Mouse (Mus musculus): ENCODE results near the gene Hmgb2. TPM values are rescaled to one million over a fixed set of nuclear protein-coding genes. Genes with fewer than 3 reads are reported as not detected.
"Not testable (repeated sequence)": the region's sequence is repeated elsewhere in the genome, so short reads cannot be mapped to it uniquely, and the experiment has no call there.

The Hmgb2 gene
- total RNA-seq, 2 experiments from 2014 or later = 15.0 to 24.7 TPM

GRCm38 (mm10) chr8:57510791-57511315, 854 bp upstream of the Hmgb2 start:
- DNase-seq = no peak

- peak; percentile 43 to 68 for DNase-seq
Observed at GRCm38 (mm10) chr8:57512141-57513056, 692 bp downstream of the Hmgb2 start.

- not testable (repeated sequence) for DNase-seq
Observed at GRCm38 (mm10) chr8:57513178-57513661, 1.5 kb downstream of the Hmgb2 start.

- not testable (repeated sequence) for DNase-seq
Observed at GRCm38 (mm10) chr8:57516685-57517084, 5.0 kb downstream of the Hmgb2 start.

- no peak for DNase-seq
Observed at GRCm38 (mm10) chr8:57517723-57518122, 6.0 kb downstream of the Hmgb2 start.

- no peak for DNase-seq
Observed at GRCm38 (mm10) chr8:57520186-57520786, 8.6 kb downstream of the Hmgb2 start.

GRCm38 (mm10) chr8:57528036-57528435, 16.3 kb downstream of the Hmgb2 start:
- DNase-seq = no peak

GRCm38 (mm10) chr8:57530238-57530637, 18.5 kb downstream of the Hmgb2 start:
- no peak for DNase-seq

- peak; percentile 85 to 88 for DNase-seq
Observed at GRCm38 (mm10) chr8:57530666-57531349, 19.1 kb downstream of the Hmgb2 start.

GRCm38 (mm10) chr8:57532223-57532622, 20.5 kb downstream of the Hmgb2 start:
- DNase-seq = no peak

- no peak for DNase-seq
Observed at GRCm38 (mm10) chr8:57533106-57533505, 21.4 kb downstream of the Hmgb2 start.

GRCm38 (mm10) chr8:57534495-57534894, 22.8 kb downstream of the Hmgb2 start:
- DNase-seq = no peak

- DNase-seq = no peak
Observed at GRCm38 (mm10) chr8:57536167-57536566, 24.5 kb downstream of the Hmgb2 start.

- DNase-seq = no peak
Observed at GRCm38 (mm10) chr8:57538601-57539000, 26.9 kb downstream of the Hmgb2 start.

GRCm38 (mm10) chr8:57540110-57540838, 28.6 kb downstream of the Hmgb2 start:
- peak; percentile 62 to 81 for DNase-seq

GRCm38 (mm10) chr8:57540951-57541350, 29.2 kb downstream of the Hmgb2 start:
- no peak for DNase-seq

- DNase-seq = no peak
Observed at GRCm38 (mm10) chr8:57541405-57541804, 29.7 kb downstream of the Hmgb2 start.

- no peak for DNase-seq
Observed at GRCm38 (mm10) chr8:57546401-57546800, 34.7 kb downstream of the Hmgb2 start.

GRCm38 (mm10) chr8:57546834-57547233, 35.1 kb downstream of the Hmgb2 start:
- DNase-seq = no peak

- DNase-seq = no peak
Observed at GRCm38 (mm10) chr8:57547581-57547980, 35.9 kb downstream of the Hmgb2 start.
